Mouse (Mus musculus) yolk sac, embryonic 10.5 days (tissue): Measurements from ENCODE around the gene Gm3646.

Source experiments
- DNase-seq: peaks from one replicate; pipeline ENCODE4 v3.0.0-alpha.2; 2017; ENCODE audit warnings: low spot score

Gm3646 gene

DNA sequence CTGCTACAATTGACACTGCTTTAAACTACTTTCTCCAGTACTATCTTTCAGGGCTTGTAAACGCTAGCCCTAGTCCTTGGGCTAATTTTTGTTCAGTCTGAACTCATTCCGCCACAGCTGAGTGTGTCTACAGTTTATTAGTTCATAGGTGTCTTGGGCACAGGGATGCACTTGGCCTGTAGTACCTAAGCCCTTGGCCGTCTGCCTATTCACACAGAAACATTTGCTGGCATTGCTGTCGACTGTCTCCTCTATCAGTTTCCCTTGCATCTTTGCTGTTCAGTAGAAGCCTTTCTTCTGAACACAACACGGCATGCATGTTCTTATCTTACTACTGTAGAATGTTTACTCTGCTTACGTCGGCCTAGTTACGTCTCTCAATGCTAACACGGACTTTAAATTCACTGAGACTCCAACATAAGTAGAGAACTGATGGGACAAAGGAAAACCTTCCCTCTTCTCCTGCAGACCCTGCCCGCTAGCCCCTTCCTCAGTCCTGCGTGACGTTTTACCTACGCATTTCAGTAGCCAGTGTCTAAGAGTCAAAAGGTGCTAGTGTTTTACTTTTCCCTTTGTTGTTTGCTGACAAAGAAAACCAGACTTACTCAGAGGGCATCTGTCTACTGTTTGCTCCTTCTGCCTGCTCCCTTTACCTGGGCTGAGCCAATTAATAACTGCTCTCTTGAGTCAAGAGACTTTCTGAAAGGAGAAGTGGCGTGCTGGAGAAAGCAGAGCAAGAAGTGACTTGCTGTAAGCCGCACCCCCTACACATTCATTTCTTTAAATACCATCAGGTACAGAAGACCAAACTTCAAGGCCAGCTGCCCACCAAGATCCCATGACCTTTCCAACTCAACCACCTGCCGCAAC, 25.8 kb downstream of the Gm3646 start:
- no peak for DNase-seq

DNA sequence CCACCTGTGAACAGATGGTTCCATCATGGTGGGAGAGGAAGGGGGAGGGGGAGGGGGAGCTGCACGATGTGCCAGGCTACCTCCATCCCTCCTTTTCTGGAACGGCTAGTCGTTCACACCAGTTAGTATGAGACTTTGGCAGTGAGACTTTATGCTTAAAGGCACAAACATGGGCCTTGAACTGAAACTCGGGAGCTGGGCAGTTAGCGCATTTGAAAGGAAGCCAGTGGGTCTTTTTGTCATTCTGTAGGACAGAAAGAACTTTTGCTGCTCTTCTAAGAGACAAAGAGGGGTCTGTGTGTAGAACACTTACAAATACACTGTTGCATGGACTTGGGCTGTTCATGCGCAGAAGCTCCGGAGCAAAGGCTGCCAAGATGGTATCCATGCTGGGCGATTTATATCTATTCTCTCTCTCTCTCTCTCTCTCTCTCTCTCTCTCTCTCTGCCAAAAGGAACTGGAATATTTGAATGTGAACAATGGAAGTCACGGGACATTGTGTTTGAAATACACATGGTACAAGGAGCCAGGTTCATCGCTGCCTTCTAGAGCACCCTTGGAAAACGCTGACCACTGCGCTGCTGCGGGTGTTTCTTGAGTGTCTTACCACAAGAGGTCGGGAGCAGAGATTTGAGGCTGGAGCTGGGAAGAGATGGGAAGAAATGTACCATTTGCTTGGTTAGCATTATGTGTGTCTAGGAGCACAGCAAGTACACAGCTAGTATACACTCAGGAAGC, 31.0 kb downstream of the Gm3646 start:
- DNase-seq, result no peak

DNA sequence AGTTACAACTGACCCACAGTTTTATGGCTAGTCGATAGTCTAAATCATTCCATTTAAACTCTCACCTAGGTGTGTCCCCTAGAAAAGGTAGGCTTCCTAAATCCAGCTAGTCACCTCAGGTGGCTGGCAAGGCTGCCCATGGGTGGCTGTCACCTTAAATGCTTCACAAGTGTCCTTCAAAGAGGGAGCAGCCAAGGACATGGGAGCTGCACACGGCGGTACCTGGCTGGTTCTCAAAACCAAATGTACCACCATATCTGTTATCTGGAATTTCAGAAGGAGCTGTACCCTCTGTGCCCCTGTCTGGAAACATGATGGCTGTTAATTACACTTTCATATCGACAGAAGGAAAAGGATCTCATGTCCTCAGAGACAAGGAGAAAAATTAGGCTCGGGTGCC, 31.6 kb downstream of the Gm3646 start:
- no peak for DNase-seq

DNA sequence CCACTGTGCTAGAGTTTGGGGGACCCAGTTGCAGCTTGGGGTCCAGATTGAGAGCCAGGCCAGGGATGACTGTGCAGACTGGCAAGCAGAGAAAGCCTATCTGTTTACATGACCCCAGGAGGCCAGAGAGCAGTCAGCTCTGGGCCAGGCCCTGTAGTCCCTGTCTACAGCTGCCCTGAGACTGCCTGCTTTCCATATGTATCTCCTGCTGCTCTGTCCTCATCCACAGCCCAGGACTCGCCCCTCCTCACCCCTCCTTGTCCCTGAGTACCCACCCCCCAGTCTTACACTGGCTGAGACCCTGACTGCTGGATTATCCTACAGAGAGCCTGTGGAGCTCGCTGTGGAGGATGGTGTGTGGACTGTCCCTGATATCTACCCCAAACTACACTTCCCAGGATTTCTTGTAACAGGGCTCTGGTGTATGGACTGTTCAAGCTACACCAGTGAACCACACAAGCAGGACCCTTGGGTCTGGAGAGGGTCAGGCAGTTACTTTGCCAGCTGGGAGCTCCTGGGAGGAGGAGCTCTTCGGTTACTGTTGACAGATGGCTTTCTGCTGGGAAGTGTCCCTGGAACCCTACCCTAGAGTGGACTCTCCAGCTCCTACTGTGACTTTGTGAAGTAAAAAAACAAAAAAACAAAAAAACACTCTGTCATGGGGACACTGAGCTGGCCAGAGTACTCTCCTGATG, 32.6 kb downstream of the Gm3646 start:
- DNase-seq, result peak; percentile 60

DNA sequence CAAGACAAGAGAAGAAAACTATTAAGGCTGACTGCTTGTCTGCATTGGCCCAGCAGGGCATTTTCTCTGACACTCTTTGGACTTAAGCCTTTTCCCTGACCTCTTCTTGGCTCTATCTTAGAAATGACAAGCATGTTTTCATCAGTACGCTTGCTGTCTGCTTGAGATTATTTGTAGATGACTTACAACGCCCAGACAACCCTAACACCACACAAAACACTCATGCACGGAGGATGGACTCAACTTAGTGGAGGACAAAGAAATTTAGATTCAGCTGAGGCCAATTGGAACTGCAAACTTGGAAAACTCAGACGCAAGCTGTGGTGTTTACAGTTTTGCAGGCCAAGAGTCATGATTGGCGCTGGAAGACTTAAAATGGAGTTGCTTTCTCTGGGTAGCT, 34.7 kb downstream of the Gm3646 start:
- DNase-seq, result no peak

DNA sequence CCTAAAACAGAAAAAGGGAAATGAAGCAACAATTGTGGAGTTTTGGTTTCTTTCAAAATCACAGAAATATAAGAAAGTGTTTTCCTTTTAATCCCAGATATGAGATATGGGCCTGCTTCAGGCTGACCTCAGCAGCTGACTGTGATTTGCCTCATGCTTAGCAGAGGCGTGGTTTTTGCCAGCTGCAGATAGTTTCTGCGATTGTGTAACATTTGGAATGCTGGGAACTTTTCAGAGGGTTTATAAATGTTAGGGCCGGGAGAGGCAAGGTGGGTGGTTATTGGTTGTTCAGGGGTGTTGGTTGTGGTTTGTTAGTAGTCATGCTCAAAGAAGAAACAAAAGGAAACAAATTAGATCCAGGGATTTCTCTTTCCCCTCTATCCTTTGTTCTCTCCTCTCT, 37.1 kb downstream of the Gm3646 start:
- no peak for DNase-seq

DNA sequence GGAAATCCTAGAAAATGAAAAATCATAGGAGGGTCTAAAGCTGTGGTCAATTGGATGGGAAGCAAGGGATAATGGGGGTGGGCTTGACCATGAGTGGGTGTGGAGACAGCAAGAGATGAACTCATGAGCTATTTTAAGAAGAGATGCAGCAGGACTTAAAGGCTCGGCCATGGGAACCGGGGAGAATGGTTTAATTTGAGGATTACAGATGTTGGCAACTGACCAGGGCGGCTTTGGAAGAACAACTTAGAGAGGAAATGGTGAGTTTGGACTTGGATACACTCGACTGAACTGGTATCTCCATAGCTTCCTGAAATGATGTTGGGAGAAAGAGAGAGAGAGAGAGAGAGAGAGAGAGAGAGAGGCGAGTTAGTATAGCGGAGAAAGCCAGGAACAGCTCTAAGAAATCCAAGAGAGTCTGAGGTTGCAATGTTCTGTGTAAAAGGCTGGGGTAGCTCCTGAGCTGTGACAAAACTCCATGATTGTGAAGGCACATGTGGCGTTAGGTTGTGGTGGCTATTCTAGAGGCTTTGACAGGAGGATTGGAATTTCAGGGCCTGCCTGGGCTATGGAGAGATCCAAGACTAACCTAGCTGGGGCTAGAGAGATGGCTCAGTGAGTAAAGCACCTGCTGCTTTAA, 39.2 kb downstream of the Gm3646 start:
- no peak for DNase-seq

DNA sequence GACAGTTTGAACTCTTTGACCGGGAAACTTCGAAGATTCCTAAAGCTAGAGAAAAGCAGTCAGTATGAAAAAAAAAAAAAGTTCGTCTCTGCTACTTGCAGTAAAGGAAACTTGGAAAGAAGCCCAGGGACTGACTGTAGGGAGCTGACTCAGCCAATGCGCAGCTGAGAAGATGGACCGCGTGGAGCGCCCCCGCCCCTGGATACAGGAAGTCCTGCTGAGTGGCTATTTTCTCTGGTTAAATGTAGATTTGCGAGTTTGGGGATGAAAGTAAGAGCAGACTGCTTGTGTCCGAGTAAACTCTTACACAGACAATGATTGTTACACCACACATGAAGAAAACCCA, 43.1 kb downstream of the Gm3646 start:
- DNase-seq, result peak; percentile 76

DNA sequence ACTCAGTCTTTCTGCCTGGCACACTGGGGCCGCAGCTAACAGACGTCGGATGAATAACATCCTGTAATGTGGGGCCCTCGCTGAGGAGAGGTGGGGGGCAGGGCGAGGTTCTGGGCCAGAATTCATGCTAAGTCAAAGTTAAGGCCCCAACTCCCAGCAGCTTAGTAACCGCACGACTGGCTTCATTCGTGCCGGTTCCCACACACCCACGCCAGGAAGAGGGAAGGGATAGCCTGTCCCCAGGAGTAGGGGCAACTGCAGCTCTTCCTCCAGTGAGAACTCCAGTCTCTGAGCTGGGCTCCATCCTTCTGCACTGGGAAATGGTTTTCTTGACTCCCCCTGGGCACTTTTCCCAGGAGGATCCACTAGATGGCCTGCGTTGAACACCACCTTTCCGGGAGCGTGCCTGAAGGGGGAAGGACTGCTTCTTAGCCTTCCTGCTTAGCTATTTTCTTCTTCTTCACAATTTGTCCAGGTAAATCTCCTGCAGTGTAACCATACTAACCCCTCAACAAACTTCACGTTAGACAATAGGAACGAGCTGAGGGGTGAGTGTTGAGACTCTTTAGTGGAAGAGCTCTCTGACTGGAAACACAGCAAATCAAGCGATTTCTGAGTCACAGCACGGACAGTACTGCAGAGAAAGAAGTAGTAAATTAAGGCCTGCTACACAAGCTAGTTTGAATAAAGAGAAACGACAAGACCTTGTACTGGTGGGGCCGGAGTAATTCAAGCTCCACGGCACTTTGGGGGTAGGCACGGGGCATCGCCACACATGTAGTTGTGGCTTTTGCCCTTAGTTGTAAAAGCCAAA, 43.7 kb downstream of the Gm3646 start:
- peak; percentile 76 for DNase-seq

DNA sequence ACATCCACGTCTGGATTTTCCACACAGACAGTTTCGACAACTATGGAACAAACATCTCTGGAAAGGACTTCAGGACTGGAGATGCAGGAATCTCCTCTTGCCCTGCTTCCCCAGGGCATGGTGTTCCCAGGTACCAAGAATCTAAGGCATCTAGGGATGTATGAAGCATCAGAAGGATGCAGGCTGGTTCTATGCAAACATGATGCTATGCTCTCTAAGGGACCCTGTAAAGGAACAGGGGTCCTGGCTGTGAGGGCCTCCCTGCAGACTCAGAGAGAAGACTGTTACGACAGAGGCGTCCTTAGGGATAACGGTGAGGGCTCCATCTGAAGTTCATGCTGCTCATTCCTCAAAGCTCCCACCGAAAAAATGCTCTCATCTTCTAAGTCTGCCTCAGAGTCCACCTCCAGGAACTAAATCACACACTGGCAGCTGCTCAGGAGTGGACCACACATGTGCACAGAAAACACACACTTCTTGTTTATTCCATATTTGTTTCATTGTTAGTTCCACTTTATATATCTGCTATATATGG, 44.9 kb downstream of the Gm3646 start:
- DNase-seq, result no peak

DNA sequence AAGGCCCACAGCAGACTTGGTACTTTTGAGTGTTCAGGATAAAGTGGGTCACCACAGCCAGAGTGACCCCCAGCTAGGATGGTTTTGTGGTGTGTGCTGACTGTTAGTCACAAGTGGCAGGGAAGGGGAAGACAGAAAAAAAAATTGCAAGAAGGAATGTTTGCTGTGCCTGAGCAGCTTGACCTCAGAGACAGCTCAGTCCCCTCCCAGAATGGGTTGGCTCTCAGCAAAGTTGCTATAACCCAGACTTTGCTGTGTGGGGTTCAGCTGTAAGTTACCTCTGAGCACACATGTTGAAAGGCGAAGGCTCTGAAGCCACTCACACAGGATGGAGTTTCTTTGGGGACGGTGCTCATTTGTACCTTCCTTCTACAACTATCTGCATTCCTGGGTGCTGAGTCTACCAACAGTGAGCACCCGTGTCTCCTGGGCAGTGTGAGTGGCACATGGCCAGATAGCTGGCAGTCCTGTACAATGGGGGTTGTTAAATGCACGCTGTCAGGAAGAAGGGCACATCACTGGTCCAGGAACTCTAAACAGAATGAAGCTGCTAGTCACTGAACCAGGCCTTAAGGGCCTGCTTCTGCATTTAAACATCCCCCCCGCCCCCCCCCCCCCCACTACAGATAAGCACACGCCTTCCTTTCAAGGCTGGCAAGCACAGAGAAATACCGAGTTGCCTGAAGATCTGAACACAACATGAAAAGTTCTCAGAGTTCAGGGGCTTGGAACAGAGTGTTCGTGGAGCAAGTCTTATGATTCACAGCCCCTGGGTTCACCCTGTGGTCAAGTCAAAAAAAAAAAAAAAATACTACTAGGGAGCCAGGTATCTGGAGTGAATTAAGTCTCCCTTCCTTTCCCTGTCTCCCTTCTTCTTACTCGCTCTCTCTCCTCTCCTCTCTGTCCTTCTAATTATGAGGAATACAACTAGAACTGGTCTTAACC, 45.6 kb downstream of the Gm3646 start:
- no peak for DNase-seq

DNA sequence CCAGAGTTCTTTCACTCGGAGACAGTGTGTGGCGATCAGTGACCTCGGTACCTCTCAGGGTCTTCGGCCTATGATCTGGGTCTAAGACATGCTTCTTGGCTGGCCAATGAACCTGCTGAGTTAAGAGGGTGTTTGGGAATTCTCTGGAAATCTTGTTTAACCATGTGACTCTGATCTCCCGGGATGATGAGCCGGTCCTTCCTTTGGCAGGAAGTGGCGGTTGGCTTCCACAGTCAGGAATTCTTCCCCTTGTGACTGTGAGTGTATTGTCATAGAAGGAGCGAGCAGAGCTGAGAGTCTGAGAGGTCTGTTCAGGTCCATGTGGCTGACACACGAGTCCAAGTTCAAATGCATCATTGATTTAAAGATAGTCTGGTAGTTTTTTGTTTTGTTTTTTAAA, 46.9 kb downstream of the Gm3646 start:
- no peak for DNase-seq

DNA sequence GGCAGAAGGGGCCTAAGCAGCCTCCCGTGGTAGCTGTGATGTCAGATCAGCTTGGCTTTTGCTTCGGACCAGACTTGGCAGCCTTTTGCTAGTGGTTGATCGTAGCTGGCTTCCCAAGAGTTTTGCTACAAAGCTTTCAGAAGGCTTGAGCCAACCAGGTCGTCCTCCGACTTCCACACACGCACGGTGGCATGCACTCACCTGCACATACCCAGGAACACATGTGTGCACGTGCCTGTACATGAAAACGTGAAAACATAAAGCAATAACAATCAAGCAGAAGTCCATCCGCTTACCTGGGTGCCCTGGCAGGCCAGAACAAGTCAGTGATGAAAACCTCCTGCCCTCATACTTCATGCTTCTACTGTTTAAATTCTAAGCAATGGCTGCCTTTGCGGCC, 48.2 kb downstream of the Gm3646 start:
- no peak for DNase-seq

DNA sequence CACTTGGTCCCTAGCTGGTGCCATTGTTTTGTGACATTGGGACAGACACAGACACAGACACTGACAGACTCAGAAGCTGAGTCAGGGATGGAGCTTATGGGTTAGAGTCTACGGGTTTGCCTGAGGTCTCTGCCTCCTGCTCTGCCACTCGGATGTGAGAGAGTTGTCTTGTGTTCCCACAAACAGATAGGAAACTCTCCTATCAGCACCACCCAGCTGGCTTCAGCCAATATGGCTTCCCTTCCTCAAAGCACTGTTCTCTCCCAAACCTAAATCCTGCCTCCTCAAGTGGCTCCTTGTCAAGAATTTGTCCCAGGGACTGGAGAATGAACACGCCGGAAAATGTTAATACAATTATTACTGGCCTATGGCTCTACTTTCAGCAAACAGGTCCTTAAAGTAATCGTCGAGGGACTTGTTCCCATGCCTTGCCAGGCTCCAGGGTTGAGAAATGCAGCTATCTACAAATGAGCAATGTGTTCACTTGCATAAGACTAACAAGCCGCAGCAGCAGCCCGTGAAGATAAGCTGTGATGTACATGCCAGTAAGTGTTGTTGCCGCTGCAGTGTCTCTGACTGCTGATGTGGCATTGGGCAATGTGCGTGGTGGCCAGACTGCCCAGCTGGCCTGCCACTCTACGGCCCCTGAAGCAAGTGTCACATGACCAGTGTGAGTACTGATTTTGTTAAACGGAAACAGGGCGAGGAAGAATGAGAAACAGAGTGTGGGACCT, 50.7 kb downstream of the Gm3646 start:
- DNase-seq, result no peak
